Mouse (Mus musculus) E14TG2a.4 (cell line): ENCODE results near the gene Tcf25.

Source experiments
- CTCF ChIP-seq: conservative IDR thresholded peaks from 2 replicates; pipeline ENCODE4 v1.5.1; 2014; ENCODE audit warnings: low read length
- NANOG ChIP-seq: IDR thresholded peaks from 2 replicates; pipeline ENCODE4 v1.6.1; 2014; ENCODE audit warnings: borderline replicate concordance, low read length, mixed read lengths

- TF ChIP-seq CTCF (no peak), NANOG (no peak)
Observed at GRCm38 (mm10) chr8:123453291-123453690, 79.7 kb downstream of the Tcf25 start.
